Mouse (Mus musculus) WW6 (cell line): ENCODE results near the gene Ccdc13.

Experiments used
- DNase-seq: peaks from one replicate; pipeline ENCODE4 v3.0.0-alpha.2; 2013; ENCODE audit warnings: low read depth, low spot score

The Ccdc13 gene

DNA sequence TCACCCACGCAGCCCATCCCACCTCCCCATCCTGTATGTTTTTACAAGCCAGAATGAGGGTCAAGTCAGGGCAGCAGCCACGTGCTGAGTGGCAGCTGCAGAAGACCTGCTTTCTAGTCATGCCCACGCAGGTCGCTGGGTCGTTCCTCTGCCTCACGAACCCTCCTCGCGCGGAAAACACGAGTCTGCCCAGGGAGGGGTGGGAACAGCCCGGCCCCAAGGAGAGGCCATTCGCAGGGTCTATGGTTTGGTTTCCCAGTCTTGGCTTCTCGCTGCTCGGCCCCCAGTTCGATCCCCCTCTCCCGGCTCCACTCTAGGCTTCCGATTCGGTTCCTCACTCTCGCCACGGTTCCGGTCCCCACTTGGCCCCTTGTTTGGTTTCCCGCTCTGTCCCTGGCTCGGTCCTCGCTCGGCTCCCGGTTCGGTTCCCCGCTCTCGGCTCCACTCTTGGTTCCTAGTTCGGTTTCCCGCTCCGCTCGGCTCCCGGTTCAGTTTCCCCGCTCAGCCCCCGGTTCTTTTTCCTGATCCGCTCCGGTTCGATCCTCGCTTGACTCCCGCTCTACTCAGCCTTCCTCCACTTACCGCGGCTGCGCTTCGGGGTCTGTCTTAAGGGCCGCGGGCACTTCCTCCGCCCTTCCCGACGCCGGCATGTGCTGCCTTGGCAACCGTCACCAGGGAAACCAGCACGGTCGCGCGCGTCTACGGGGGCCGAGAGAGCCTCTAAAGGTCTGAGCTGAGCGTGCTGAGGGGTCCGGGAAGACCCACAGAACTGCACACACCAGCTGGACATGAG lies at the start of gene Ccdc13:
Gene Ccdc13, minus strand, starts transcription at position 633 of the 793 bp plus-strand sequence.
- DNase-seq, result peak; percentile 73

DNA sequence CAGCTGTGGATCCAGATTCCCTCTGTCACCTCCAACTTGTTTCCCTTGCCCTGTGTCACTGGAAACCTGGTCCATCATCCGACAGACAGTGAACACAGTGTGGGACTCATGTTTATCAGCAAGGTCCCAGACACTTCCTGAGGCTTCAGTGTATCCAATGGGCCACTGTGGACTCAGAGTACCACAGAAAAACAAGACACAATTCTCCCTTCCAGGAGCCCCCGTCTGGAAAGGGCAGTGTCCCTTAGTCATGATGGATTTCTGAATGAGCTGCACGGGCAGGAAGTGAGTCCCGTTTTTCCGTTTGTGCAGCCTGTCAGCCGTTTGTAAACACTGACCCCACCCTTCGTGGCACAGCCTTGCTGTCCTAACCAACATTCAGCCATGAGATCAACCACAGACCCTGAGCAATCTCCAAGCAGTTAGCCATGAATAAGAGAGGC lies 42.8 kb upstream of the Ccdc13 start:
- DNase-seq, result no peak

DNA sequence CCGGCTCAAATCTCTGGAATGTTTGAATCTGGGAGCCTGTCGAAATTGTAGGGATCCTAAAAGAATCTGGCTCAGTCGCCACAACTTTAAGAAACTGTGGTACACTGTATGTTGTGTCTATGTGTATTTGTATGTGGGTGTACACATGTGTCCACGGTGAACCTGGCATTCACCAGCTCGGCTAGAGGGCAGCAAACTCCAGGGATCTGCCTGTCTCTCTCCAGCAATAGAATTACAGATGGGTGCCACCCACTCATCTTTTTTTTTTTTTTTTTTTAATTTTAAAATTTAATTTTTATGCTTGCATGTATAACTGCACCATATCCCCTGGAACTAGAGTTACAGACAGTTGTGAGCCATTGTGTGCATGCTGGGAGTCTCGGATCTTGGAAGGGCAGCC lies 42.0 kb upstream of the Ccdc13 start:
- no peak for DNase-seq

DNA sequence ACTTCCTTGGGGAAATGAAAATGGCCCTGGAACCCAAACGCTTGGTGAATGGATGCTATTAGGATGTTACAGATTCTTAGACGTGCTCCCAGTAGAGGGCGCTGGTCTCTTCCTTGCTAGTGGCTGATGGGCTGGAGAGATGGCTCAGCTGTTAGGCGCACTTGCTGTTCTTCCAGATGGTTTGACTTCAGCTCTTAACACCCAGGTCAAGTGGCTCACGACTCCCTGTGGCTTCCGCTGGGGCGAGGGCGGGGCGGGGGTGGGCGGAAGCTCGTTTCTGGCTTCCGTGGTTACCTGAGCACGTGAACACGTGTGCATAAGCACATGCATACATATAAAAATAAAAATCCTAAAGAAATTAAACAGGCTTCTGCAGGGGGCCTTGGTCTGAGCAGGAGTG lies 41.6 kb upstream of the Ccdc13 start:
- peak; percentile 42 for DNase-seq

DNA sequence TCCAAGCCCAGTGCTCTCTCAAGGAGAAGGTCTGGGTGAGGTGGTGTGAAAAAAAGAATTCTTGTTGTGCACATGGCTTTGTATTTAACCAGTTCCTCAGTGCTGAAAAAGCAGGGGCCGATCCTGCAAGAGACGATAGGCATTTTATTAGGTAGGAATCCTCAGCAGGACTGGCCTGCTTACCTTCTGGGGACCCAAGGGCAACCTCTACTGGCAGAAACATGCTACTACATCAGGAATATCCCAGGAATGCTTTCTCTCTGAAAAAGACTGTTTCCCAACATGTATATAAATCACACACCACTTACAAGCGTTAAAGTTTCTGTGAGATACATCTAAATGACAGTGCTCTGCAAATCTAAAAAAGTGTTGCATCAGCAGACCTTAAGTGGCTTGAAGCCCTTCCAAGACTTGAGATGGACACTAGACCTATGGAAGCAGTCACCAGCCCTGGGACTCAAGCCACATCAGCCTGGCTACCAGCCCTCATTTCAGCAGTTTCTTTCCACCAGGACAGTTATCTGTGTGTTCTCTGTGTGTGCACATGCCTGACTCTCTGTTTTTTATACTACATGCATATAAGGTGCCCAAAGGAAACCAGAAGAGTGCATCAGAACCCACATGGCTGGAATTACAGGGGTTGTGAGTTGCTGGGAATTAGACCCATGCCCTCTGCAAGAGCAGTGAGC lies 37.9 kb upstream of the Ccdc13 start:
- peak; percentile 28 for DNase-seq

DNA sequence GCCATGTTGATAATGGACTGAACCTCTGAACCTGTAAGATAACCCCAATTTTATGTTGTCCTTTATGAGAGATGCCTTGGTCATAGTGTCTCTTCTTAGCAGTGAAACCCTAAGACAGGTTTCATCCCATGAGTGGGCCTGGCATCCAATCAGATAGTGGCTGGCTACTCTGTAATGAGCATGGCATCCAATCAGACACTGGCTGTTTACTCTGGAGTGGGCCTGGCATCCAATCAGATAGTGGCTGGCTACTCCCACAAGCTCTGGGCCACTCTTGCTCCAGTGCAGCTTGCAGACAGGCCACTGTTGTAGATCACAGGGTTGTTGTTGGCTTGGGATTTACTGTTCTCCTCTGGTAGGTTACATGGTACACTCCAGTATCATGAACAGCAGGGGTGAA lies 34.3 kb upstream of the Ccdc13 start:
- DNase-seq, result no peak

DNA sequence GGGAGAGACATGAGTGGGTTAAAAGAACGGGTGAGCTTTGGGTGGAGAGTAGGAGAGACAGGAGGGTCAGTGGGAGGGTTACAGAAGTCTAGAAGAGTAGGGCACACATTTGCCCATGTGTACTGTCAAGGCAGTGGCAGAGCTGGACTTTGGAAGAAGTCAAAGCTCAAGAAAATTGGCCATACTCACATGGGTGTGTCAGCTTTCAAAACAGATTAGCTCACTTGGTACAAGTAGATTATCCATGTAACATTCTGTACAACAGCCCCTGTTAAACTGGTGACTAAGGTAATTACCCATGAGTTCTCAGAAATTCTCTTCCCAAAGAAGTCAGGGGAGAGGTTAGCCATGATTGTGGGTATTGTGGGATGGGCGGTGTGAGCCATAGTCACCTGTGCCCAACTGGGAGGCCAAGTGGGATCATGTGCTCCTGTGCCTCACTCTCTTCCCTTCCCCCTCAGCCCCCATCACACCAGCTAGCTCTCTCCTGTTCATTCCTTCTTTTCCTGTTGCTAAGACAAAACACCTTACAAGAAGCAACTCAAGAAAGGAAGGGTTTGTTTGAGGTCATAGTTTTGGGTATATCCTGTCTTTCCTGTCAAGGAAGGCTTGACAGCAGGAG lies 32.9 kb upstream of the Ccdc13 start:
- DNase-seq, result no peak

DNA sequence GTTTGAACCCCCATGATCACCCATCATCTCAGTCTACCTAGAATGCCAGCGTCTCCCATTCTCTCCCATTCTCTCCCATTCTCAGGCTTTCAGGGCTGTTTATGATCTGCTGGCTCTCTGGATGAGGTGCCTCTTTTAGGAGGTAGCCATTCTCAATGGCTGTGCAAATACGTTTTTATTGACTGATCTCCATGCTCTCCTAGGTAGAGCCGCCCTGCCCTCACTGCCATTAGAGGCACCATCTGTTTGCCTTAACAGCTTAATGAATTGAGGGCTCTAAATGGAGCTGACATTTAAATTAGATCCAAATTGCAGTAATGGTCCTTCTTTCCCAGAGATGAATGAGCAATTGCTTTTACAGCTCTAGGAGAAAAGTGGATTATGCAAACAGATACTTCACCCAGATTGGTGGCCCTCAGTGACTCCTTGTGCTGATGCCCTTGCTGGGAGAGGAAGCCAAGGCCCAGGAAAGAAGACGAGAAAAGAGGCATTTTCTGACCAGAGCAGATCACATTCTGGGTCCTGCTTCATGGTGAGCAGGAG lies 30.8 kb upstream of the Ccdc13 start:
- no peak for DNase-seq

DNA sequence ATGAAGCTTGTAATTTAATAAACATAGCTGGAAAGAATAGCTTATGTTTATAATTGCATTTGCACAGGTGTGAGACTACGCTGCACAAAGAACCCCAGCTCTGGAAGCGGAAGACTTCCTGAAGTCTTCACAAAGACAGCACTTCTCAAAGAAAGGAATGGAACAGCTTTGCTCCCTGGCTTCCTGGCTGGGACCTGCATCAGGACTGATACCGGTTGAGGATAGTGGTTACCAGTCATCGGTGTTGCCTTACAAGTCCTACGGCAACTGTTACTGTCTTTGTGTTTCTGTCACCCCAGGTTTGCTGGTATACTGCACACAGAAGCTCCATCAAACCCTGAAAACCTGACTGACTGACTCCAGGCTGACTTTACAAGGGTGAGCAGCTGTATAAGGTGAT lies 30.2 kb upstream of the Ccdc13 start:
- DNase-seq, result no peak

DNA sequence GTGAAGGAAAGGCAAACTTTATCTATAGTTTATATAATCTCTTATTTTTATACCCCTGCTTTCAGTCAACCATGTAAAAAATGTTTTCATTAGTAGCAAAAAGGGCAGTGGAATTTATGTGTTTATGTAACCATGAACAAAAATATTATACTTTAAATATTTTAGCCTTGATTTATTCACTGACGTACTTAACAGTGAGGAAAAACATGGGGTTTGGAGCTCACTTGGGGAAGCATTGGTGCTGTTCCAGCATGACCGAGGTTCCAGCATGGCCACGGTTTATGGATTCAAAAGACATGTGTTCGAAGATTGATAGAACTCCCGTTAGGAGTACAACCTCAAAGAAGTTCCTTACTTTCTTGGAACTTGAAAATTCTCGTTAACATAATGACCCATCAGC lies 29.0 kb upstream of the Ccdc13 start:
- DNase-seq, result no peak

DNA sequence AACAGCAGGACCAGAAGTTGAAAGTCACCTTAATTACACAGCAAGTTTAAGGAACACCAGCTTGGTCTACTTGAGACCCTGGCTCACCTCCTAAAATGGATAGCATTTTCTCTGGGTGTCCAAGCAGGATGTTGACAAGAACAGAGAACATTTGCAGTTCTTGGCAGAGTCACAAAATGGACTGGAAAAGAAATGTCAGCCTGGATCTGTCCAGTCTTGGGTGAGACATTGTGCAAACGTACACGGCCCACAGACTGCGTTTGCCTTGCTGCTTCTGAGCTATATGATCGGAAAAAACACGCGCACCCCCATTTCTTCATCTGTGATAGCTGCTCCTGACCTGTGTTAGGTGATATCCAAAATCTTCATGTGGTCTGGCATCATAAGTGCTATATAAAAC lies 28.4 kb upstream of the Ccdc13 start:
- DNase-seq, result no peak

DNA sequence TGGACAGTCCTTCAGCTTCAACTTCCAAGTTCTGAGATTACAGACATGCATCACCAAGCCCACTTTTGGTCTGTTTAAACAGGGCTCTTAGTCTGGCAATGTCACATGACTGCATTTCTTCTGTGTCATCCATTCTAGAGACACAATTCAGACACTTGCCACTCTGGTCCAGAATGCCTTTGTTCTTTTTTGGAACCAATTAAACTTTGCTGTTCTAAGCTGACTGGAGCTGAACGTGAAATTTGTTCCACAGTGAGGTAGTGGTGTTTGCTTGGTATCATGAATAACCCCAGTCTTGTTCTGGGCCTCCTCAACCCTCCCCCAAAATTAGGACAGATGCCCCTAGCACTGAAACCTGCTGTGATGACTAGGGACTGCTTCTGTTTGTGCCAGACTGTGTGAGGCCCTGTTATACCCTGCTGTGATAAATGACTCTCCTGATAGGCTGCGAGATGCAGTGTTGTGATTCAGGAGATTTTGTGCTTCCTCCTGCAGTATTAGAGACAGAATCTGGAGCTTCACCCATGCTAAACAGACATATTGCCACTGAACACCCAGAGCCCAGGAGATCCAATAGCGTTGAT lies 26.3 kb upstream of the Ccdc13 start:
- DNase-seq, result no peak

DNA sequence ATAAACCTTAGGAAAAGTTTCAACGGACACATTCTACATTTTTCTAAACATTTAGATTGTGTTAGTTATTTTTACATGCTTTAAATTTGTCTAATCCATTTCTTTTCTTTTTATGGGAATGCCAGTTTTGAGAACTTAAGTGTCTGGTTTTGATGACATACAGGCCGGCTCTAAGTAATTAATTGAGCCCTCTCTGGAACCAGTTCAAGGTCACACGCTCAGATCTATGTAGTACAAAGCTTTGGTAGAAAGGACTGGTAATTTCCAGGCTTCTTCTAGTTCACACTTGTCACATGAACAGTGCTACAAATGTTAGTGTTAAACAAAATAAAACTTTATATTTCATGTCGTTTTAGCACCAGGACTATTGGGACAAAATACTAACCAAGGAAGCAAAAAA lies 25.6 kb upstream of the Ccdc13 start:
- no peak for DNase-seq

DNA sequence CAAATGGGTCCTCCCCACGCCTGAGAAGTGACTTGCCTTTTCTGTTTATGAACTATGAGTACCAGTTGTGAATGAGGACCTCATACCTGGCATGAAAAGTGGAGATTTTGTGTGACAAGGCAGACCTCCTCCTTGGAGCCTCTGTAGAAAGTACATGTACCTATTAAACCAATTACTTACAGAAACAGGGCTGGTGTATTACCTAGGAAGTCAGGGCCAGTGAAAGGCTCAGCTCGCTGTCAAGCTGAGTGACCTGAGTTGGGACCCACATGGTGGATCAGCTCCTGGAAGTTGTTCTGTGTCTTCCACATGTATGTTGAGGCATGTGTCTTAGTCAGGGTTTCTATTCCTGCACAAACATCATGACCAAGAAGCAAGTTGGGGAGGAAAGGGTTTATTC lies 21.7 kb upstream of the Ccdc13 start:
- no peak for DNase-seq

DNA sequence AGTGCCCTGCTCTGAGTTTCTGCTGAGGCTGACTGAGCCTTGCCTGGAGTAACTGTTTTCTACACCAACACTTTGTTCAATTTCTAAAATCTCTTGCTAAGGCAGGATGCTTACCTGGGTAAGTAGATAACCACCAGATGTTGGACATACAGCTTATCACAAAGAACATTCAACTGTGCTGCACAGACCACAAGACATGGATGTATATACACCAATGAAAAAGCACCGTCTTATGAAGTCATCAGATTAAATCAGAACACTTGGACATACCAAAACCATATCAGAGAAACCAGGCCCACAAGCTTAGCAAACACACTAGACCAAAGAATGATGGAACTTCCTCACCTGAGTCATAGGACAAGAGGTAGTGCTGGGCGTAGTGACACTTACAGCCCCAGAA lies 20.1 kb upstream of the Ccdc13 start:
- DNase-seq, result no peak

DNA sequence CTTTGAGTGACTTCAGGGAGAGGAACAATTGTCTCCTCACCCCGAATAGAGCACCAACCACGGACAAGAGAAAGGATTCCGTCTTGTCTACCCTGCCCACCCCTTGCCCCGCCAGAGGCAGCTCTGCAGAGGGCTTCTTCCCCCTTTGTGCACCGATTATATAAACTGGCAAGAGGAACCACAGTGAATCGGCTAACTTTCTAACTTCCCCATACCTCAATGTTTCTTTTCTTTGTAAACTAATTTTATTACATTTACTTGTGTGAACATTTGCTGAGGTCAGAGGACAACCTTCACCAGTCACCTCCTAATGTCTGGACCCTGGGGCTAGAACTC lies 18.9 kb upstream of the Ccdc13 start, which contains the start of gene Higd1a:
Gene Higd1a, minus strand, starts transcription at position 210 of the 336 bp plus-strand sequence.
- DNase-seq, result no peak

DNA sequence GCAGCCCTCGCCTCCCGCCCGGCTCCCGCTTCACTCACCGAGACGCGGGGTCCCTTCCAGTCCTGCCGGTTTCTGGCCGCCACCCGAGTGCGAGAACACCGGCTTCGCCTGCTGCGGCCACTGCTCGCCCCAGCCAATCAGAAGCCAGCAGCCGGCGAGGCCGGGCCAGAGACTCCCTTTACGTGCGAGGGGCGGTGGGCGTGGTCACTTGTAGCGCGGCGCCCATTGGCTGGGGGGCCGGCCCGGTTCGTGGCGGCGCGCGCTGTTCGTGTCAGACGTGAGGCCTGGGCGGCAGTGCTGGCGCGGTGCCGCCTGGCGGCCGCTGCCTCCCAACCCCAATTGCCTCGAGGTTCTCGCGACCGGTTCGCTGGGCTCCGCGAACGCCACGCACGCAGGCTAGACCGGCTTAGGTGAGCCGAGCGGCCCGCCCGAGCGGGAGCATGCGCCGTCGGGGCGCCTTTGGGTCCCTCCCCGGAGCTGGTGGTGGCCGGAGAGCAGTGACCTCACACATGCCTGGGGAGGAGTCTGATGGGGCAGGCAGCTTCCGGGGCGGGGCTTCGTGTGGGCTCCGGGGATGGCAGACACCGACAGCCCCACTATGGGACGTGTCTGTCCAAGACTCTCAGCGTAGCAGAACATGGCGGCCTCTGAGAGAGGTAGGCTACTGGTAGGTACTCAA lies 18.4 kb upstream of the Ccdc13 start:
- peak; percentile 80 for DNase-seq

DNA sequence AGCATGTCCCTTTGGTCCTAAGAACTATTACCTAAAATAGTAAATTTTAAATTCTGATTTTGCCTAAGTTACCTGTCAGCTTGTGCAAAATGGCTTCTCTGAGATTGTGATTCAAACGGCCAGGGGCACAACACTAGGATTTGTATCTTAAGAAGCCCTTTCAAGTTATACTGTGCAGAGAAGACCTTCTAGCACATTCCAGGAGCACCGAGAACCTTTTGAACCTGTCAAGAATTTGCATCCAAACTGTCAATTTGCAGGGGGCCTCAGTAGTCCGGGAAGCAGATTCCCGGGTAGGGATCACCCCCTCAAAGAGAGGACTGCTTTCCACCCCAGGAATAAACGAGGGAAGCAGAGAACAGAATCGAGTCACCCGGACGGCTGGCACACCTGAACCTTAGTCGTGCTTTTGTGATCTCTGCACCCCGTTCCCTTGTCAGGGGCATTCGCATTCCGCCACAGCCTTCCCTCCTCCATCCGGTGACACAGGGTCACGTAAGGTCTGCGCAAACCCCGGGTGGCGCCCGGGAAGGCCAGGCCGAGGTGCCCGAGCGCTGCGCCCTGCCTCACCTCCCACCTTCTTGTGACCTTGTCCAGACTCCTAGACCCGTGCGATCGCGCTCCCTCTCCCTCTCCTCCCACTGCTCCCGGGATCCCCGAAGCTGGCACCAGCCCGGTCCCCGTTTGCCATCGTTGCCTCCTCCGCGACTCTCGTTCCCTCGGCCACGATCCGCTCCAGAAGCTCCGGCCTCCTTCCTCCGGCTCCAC lies 17.6 kb upstream of the Ccdc13 start:
- no peak for DNase-seq

DNA sequence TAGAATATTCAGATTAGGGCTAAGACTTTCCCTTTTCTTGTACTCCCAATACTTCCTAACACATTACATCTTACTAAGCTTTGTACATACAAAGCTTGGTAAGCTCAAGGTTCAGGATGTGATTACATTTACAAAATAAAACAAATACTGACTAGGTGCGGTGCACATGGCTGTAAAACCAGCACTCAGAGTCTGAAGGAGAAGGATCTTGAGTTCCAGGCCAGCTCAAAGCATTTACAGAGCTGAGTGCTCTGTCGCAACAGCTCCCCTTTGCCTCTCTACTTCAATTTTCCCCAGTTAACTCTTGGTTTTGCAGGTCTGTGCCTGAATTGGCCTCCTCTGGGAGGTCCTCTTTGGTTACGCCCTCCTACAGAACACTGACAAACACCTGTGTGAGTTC lies 15.0 kb upstream of the Ccdc13 start:
- DNase-seq, result no peak

DNA sequence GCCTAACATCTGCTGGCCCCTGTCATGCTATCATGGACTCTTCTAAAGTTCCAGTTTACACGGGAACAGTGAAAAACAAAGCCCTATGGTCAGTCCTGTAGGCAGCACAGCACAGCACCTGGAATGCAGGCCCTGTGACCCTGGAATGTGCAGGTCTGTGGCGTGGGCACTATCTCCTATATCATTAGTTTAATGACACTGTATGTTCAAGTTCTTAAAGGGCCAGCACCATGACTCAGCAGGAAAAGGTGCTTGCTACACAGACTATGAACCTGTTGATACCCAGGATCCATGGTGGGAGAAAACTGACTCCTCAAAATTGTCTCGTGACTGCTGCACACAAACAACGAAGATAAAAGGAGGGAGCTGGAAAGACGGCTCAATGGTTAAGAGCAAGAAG lies 8.6 kb upstream of the Ccdc13 start:
- DNase-seq, result no peak

DNA sequence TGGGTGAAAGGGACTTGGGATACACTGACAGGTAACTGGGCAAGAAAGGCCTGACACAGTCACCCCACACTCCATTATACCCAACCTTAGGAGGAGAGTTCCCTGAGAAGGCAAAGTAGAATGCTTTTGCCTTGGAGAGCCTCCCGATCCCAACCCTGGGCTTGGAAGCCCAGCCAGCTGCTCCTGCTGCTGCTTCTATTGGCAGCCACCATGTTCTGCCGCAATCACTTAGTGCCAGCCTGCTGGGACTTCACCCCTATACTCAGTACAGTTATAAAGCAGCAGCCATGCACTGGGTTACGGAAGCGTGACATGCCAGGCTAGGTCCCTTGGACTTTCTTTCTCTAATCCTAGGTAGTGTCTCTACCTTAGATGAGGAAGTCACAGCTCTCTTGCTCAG lies 7.9 kb upstream of the Ccdc13 start:
- no peak for DNase-seq
